Comparison of ENCODE assay signal across 10 mouse cellular contexts in genomic region chr14:105572036-105572891, GRCm38 (mm10).
DNase-seq lines count a peak whose midpoint lies in the region; ATAC-seq and TF ChIP-seq lines count a peak whose summit lies in the region.
"Had no signal": no experiment of that assay in that cellular context is flagged by ENCODE, and none has a peak within 500 bp of the region (broad histone marks: within the 10 kb centered on the region; RNA-seq: fewer than 3 reads in every experiment).

No protein-coding gene starts in this region.

- TF ChIP-seq POLR2A in cerebellum, adult 2 months (IDR thresholded peaks at IDR 0.05; ENCODE audit: borderline replicate concordance, insufficient read depth, low read length) = no peak

- DNase-seq in heart, postnatal 25 days (ENCODE audit: low spot score) = no peak
- DNase-seq in embryo, embryonic 10 days (ENCODE audit: low spot score) = peak; percentile 47
- DNase-seq in liver, embryonic 11.5 days (ENCODE audit: low spot score) = no peak
- no peak for DNase-seq in frontal cortex, postnatal 14 days (ENCODE audit: low spot score in 2 of 2)
- no peak for DNase-seq in cerebellum, adult 2 months
- DNase-seq: kidney, postnatal 4 days; thymus, postnatal 36 days had no signal

- H3K4me1 ChIP-seq in heart, embryonic 15.5 days (replicated peaks) = peaks cover 4% of the 10 kb centered on the region; the same call in 1 of the 2 replicates
- peaks cover 18% of the 10 kb centered on the region for H3K4me1 ChIP-seq in embryonic facial prominence, embryonic 13.5 days
- H3K4me1 ChIP-seq in limb, embryonic 12.5 days (replicated peaks) = peaks cover 41% of the 10 kb centered on the region
- no peaks in the 10 kb centered on the region for H3K4me1 ChIP-seq in liver, embryonic 11.5 days (replicated peaks; ENCODE audit: control insufficient read depth, insufficient read depth, low read length)
- no peaks in the 10 kb centered on the region for H3K4me1 ChIP-seq in cerebellum, adult 2 months (ENCODE audit: control insufficient read depth, insufficient read depth, low read length)

- no peak overlapping the region for H3K27ac ChIP-seq in heart, embryonic 15.5 days
- H3K27ac ChIP-seq in embryonic facial prominence, embryonic 13.5 days = 0 out of 2 replicates have a peak overlapping the region, but pooled peaks have one; percentile 12
- H3K27ac ChIP-seq in limb, embryonic 12.5 days = no peak overlapping the region
- no peak overlapping the region for H3K27ac ChIP-seq in liver, embryonic 11.5 days (ENCODE audit: low read depth, low read length)
- H3K27ac ChIP-seq in cerebellum, adult 2 months (ENCODE audit: insufficient read depth, low read length) = no peak overlapping the region

- peak overlapping the region; percentile 34 for H3K4me2 ChIP-seq in heart, embryonic 15.5 days
- peak overlapping the region; percentile 44 for H3K4me2 ChIP-seq in embryonic facial prominence, embryonic 13.5 days
- H3K4me2 ChIP-seq in limb, embryonic 12.5 days = peak overlapping the region; percentile 22
- H3K4me2 ChIP-seq in liver, embryonic 11.5 days = no peak overlapping the region

- intact Hi-C loops in heart, postnatal 25 days (cut with DNase I) = no loop called here

- H3K9me3 ChIP-seq in heart, embryonic 15.5 days (replicated peaks) = no peaks in the 10 kb centered on the region
- no peaks in the 10 kb centered on the region for H3K9me3 ChIP-seq in embryonic facial prominence, embryonic 13.5 days
- H3K9me3 ChIP-seq in limb, embryonic 12.5 days = no peaks in the 10 kb centered on the region
- H3K9me3 ChIP-seq in liver, embryonic 11.5 days (ENCODE audit: control insufficient read depth, low read length) = no peaks in the 10 kb centered on the region

- H3K9ac ChIP-seq in heart, embryonic 15.5 days = no peak overlapping the region
- H3K9ac ChIP-seq in embryonic facial prominence, embryonic 13.5 days = no peak overlapping the region
- no peak overlapping the region for H3K9ac ChIP-seq in limb, embryonic 12.5 days (replicated peaks)
- no peak overlapping the region for H3K9ac ChIP-seq in liver, embryonic 11.5 days (ENCODE audit: low read depth, low read length)

- WGBS in heart, embryonic 15.5 days = 30% methylated on average over 18 of the region's 18 CpGs
- WGBS in embryonic facial prominence, embryonic 13.5 days = 22% methylated on average over 18 of the region's 18 CpGs
- 13% methylated on average over 18 of the region's 18 CpGs for WGBS in limb, embryonic 12.5 days
- 57% methylated on average over 18 of the region's 18 CpGs for WGBS in liver, embryonic 11.5 days
- 88% methylated on average over 18 of the region's 18 CpGs for WGBS in cerebellum, adult 2 months

- no peak for TF ChIP-seq CTCF in cerebellum, adult 2 months (IDR thresholded peaks at IDR 0.05; ENCODE audit: borderline replicate concordance, insufficient read depth, low read depth, low read length)

- H3K36me3 ChIP-seq in heart, embryonic 15.5 days = no peaks in the 10 kb centered on the region
- H3K36me3 ChIP-seq in embryonic facial prominence, embryonic 13.5 days = no peaks in the 10 kb centered on the region
- no peaks in the 10 kb centered on the region for H3K36me3 ChIP-seq in limb, embryonic 12.5 days
- H3K36me3 ChIP-seq in liver, embryonic 11.5 days (ENCODE audit: control insufficient read depth, insufficient read depth, low read length) = no peaks in the 10 kb centered on the region

- ATAC-seq in heart, embryonic 15.5 days (replicated peaks; ENCODE audit: insufficient number of reproducible peaks, insufficient read depth, low FRiP score, low read depth) = 0 out of 2 replicates have a peak, but pooled peaks have one; percentile 31
- peak; percentile 69; the same call in 1 of the 2 replicates for ATAC-seq in embryonic facial prominence, embryonic 13.5 days (ENCODE audit: insufficient number of reproducible peaks, insufficient read depth, low FRiP score, low TSS enrichment, low read depth)
- ATAC-seq in limb, embryonic 12.5 days (ENCODE audit: insufficient number of reproducible peaks, insufficient read depth, low FRiP score, low TSS enrichment, low read depth) = peak; percentile 78
- ATAC-seq in liver, embryonic 11.5 days (replicated peaks; ENCODE audit: low FRiP score) = no peak

- H3K27me3 ChIP-seq in heart, embryonic 15.5 days = no peaks in the 10 kb centered on the region
- H3K27me3 ChIP-seq in embryonic facial prominence, embryonic 13.5 days = peaks cover 6% of the 10 kb centered on the region; the same call in 1 of the 2 replicates
- no peaks in the 10 kb centered on the region for H3K27me3 ChIP-seq in limb, embryonic 12.5 days
- H3K27me3 ChIP-seq in liver, embryonic 11.5 days (replicated peaks; ENCODE audit: control insufficient read depth, insufficient read depth, low read length) = no peaks in the 10 kb centered on the region
- no peaks in the 10 kb centered on the region for H3K27me3 ChIP-seq in cerebellum, adult 2 months (ENCODE audit: control insufficient read depth, insufficient read depth, low read length)

- peak overlapping the region; percentile 6; the same call in 1 of the 2 replicates for H3K4me3 ChIP-seq in heart, embryonic 15.5 days
- H3K4me3 ChIP-seq in embryonic facial prominence, embryonic 13.5 days = no peak overlapping the region
- H3K4me3 ChIP-seq in limb, embryonic 12.5 days (replicated peaks) = 0 out of 2 replicates have a peak overlapping the region, but pooled peaks have one; percentile 2
- H3K4me3 ChIP-seq in liver, embryonic 11.5 days (ENCODE audit: low read depth, low read length) = no peak overlapping the region
- H3K4me3 ChIP-seq in cerebellum, adult 2 months (replicated peaks; ENCODE audit: insufficient read depth, low read depth, low read length) = no peak overlapping the region

Comparison
In these comparisons a context has a peak if more than half of its experiments do, and no peak if none do; other contexts are left out.
1. H3K4me3 ChIP-seq: peak in heart, embryonic 15.5 days (single experiment) and limb, embryonic 12.5 days (single experiment); none in embryonic facial prominence, embryonic 13.5 days (single experiment), liver, embryonic 11.5 days (single experiment) and cerebellum, adult 2 months (single experiment).